Mouse (Mus musculus) lung, adult 2 months (tissue): ENCODE data around the gene Evc2.

Experiments used
- CTCF ChIP-seq: fragments of 200-500 bp; IDR thresholded peaks from 2 replicates; pipeline ENCODE4 v1.5.1; 2011; ENCODE audit warnings: mild to moderate bottlenecking, low read length, control low read depth; ENCODE audit not compliant: insufficient read depth
- POLR2A ChIP-seq: fragments of 200-500 bp; IDR thresholded peaks from 2 replicates; pipeline ENCODE4 v1.6.1; 2011; ENCODE audit warnings: low read depth, mild to moderate bottlenecking, control low read depth, low read length, borderline replicate concordance; ENCODE audit errors: extremely low read depth

GRCm38 (mm10) chr5:37362618-37363017 lies 24.3 kb downstream of the Evc2 start:
- TF ChIP-seq CTCF (no peak), POLR2A (no peak)
